Mouse (Mus musculus) kidney, embryonic 16.5 days (tissue): ENCODE results near the gene Med27. TPM values are rescaled to one million over a fixed set of nuclear protein-coding genes. Genes with fewer than 3 reads are reported as not detected.
"Not testable (repeated sequence)": the region's sequence is repeated elsewhere in the genome, so short reads cannot be mapped to it uniquely, and the experiment has no call there.

Experiments used
- ATAC-seq: fragments of 200-750 bp; cut with Nextera tagmentation; 2 replicates; pipeline ENCODE4 v1.8.0; 2017; ENCODE audit warnings: moderate TSS enrichment; ENCODE audit not compliant: low FRiP score, low TSS enrichment
- H3K27ac ChIP-seq: fragments of 300-500 bp; sonication (generic); 2 replicates; pipeline ENCODE4 v1.5.1; 2014; ENCODE audit warnings: low read length
- H3K27me3 ChIP-seq: fragments of 300-500 bp; sonication (generic); 2 replicates; pipeline ENCODE4 v1.6.1; 2014; ENCODE audit warnings: low read length, control low read depth, mixed read lengths; ENCODE audit not compliant: insufficient read depth
- H3K36me3 ChIP-seq: fragments of 300-500 bp; sonication (generic); 2 replicates; pipeline ENCODE4 v1.6.1; 2014; ENCODE audit warnings: low read length, control low read depth, mixed read lengths; ENCODE audit not compliant: insufficient read depth
- H3K4me1 ChIP-seq: fragments of 300-500 bp; sonication (generic); 2 replicates; pipeline ENCODE4 v1.6.1; 2014; ENCODE audit warnings: low read length, control low read depth, mixed read lengths; ENCODE audit not compliant: insufficient read depth
- H3K4me2 ChIP-seq: fragments of 300-500 bp; sonication (generic); replicated peaks from 2 replicates; pipeline ENCODE4 v1.6.1; 2014; ENCODE audit warnings: low read depth, low read length
- H3K4me3 ChIP-seq: fragments of 300-500 bp; sonication (generic); 2 replicates; pipeline ENCODE4 v1.5.1; 2014; ENCODE audit warnings: mild to moderate bottlenecking, low read length
- H3K9ac ChIP-seq: fragments of 300-500 bp; sonication (generic); replicated peaks from 2 replicates; pipeline ENCODE4 v1.6.1; 2014; ENCODE audit warnings: low read length
- H3K9me3 ChIP-seq: fragments of 300-500 bp; sonication (generic); 2 replicates; pipeline ENCODE4 v1.6.1; 2016; ENCODE audit warnings: low read length, control low read depth
- WGBS: fragments of 180-500 bp; shearing (Covaris S2); extraction: QIAGEN DNeasy Blood & Tissue Kit; methylation state at CpG from one replicate; pipeline ENCODE4 v1.1.7; 2014; 5-methylcytosine and 5-hydroxymethylcytosine counted together
- polyA plus RNA-seq: library from polyadenylated mRNA; unstranded; fragments of >200 nt; fragmentation: Nextera tagmentation; extraction: Ambion mirVana; gene quantifications from 2 replicates; pipeline ENCODE4 v1.2.1, GENCODE M21; 2015

Med27 gene
- polyA plus RNA-seq, 1 experiment from 2014 or later = 53.0 TPM

DNA sequence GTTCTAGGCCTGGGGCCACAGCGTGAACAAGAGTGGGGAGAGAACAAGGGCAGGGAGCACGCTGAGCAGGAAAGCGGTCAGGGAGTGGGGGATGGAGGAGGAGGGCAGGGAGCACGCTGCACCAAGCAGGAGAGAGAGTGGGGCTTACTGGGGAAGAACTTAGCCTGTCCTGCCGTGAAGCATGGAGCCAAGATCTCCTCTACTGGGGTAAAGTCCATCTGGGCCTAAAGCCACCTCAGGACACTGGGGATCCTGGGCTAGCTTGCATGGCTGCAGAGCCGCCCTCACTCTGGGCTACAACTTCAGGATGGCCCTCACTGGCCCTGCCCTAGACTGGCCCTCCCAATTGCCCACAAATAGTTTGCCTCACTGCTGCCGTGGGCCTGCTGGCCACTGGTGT, 174.9 kb downstream of the Med27 start:
- 81% methylated on average over 7 of the region's 7 CpGs for WGBS
- Histone ChIP-seq H3K27ac (no peak overlapping the region), H3K9me3 (no peaks in the 10 kb centered on the region), H3K36me3 (no peaks in the 10 kb centered on the region), H3K4me3 (no peak overlapping the region), H3K9ac (no peak overlapping the region), H3K27me3 (no peaks in the 10 kb centered on the region), H3K4me2 (no peak overlapping the region), H3K4me1 (peaks cover 30% of the 10 kb centered on the region)
- ATAC-seq = no peak

DNA sequence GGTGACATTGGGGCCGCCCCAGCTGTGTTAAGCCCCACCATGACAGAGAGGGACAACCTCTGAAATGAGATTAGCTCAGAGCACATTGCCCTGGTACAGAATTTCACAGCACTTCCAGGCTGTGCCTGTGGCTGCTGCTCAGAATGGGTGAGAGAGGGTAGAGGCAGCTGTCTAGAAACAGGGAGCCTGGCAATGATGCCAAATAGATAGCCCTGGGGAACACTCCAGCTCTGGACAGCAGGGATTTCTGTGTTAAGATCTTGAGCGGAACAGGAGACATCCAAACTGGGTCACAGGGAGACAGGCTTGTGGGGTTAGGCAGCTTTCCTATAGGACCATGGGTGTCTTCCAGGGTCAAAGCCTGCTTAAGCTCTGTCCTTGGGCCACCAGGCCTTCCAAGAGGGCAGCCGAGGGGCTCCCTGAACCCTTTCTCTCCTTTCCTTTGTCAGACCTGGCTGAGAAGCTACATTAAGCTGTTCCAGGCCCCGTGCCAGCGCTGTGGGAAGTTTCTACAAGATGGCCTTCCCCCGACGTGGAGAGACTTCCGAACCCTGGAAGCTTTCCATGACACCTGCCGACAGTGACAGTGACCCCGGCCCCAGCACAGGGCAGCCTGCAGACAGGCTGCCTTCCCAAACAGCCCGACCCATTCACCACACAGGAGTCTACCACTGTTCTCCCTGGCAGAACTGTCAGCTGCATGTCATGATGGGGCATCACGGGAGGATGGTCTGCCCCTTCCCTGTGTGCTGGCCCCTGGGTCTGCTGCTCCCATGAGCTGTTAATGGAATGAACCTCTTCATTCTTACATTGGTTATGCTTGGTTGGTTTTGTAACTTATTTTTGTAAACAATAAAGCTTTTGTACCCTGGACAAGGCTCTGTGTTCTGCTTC, 177.5 kb downstream of the Med27 start:
- peak; percentile 58 for ATAC-seq
- Histone ChIP-seq H3K4me2 (no peak overlapping the region), H3K4me1 (peaks cover 32% of the 10 kb centered on the region), H3K27ac (peak overlapping the region; percentile 84), H3K27me3 (no peaks in the 10 kb centered on the region), H3K9ac (no peak overlapping the region), H3K36me3 (no peaks in the 10 kb centered on the region), H3K9me3 (no peaks in the 10 kb centered on the region), H3K4me3 (no peak overlapping the region)
- WGBS = 59% methylated on average over 12 of the region's 12 CpGs

DNA sequence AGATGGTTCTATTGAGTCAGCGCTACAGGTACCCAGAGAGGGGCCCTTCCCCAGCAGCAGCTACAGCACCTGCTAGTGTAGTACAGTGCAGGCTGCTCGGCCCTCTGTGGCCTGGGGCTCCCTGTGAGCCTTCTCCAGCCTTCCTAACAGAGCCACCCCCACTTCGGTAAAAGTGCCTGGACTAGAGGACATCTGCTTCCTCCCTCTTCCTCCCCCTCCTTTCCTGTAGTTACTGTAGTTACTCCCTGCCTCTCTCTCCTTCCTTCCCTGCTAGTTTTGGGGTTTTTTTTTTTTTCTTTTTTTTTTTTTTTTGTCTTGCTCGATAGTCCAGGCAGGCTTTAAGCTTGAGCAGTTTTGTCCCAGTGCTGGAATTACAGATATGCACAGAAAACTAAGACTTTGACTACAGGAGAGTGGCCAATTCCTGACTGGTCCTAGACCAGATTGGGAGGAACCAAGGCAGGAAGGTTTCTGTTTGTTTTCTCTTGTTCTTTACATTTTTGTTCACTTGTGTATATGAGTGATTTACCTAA, 178.7 kb downstream of the Med27 start:
- WGBS = 27% methylated on average over 4 of the region's 4 CpGs
- peak overlapping the region; percentile 84 for H3K27ac ChIP-seq

DNA sequence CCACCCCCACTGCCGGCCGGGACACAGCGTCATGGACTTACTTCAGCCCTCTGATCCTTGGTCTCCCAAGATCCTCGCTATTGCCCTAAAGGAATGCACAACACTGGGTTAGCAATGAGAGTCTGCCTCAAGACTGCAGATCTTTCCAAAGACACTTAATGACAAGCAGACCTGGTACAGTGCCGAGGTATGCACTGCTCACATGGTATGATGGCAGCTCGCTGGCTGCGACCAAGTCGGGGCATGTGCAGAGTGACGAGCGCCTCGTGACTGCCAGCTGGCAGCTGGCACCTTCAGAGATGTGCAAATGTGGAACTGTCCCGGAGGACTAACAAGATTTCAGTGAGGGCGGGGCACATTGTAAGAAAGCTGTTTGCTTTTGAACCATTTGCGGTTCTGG, 179.6 kb downstream of the Med27 start:
- ATAC-seq = peak; percentile 17; the same call in 1 of the 2 replicates
- WGBS = 65% methylated on average over 14 of the region's 14 CpGs

More for the DNA sequence above, 178.7 kb downstream of the Med27 start:
- no peaks in the 10 kb centered on the region for H3K9me3 ChIP-seq
- no peaks in the 10 kb centered on the region for H3K27me3 ChIP-seq
- ATAC-seq = peak; percentile 46; the same call in 1 of the 2 replicates
- H3K4me3 ChIP-seq = no peak overlapping the region
- peaks cover 32% of the 10 kb centered on the region for H3K4me1 ChIP-seq
- H3K4me2 ChIP-seq = 0 out of 2 replicates have a peak overlapping the region, but pooled peaks have one; percentile 8
- H3K36me3 ChIP-seq = no peaks in the 10 kb centered on the region
- no peak overlapping the region for H3K9ac ChIP-seq

DNA sequence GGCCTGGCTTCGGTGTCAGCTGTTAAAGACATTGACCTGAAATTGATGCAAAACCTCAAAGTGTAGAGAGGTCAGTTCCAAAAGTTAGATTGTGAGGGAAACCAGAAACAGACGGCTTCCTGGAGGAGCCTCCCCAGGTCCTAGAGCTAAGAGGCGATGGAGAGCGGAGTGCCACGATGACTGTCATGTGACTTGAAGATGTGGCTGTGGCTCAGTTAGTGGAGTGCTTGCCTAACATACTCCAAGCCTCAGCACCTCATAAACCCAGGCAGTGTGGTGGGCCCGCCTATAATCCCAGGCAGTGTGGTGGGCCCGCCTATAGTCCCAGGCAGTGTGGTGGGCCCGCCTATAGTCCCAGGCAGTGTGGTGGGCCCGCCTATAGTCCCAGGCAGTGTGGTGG, 180.9 kb downstream of the Med27 start:
- not testable (repeated sequence) for H3K9me3 ChIP-seq, H3K4me2 ChIP-seq, H3K27ac ChIP-seq, ATAC-seq, H3K27me3 ChIP-seq, H3K4me3 ChIP-seq, H3K36me3 ChIP-seq, H3K9ac ChIP-seq
- 83% methylated on average over 7 of the region's 9 CpGs for WGBS
- H3K4me1 ChIP-seq = peaks cover 32% of the 10 kb centered on the region

More for the DNA sequence above, 179.6 kb downstream of the Med27 start:
- peak overlapping the region; percentile 84 for H3K27ac ChIP-seq
- no peaks in the 10 kb centered on the region for H3K36me3 ChIP-seq
- H3K9me3 ChIP-seq = no peaks in the 10 kb centered on the region
- no peak overlapping the region for H3K4me2 ChIP-seq
- H3K27me3 ChIP-seq = no peaks in the 10 kb centered on the region
- no peak overlapping the region for H3K4me3 ChIP-seq
- 0 out of 2 replicates have a peak overlapping the region, but pooled peaks have one; percentile 22 for H3K9ac ChIP-seq
- H3K4me1 ChIP-seq = peaks cover 32% of the 10 kb centered on the region

DNA sequence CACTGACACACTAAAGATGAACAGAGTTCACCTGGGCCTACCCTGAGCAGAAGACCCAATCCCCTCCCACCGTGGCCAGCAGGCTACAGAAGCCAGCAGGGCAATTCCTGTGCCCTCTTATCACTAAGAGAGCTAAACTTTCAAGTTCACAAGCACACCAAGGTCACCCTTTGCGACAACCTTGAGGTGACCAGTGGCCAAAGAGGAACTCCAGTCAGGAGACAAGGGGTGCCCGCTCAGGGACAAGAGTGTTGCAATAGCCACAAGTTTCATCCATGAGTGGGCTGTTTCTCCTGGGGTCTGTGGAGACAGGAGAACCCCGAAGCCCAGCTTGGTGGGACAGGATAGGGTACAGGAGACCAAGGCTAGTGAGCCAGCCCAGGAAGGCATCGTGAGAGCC, 182.2 kb downstream of the Med27 start:
- H3K4me3 ChIP-seq = no peak overlapping the region
- no peak overlapping the region for H3K4me2 ChIP-seq
- no peaks in the 10 kb centered on the region for H3K27me3 ChIP-seq
- H3K9me3 ChIP-seq = no peaks in the 10 kb centered on the region
- no peaks in the 10 kb centered on the region for H3K36me3 ChIP-seq
- no peak for ATAC-seq
- no peak overlapping the region for H3K27ac ChIP-seq
- H3K4me1 ChIP-seq = peaks cover 28% of the 10 kb centered on the region
- H3K9ac ChIP-seq = no peak overlapping the region
- WGBS = 94% methylated on average over 5 of the region's 5 CpGs

DNA sequence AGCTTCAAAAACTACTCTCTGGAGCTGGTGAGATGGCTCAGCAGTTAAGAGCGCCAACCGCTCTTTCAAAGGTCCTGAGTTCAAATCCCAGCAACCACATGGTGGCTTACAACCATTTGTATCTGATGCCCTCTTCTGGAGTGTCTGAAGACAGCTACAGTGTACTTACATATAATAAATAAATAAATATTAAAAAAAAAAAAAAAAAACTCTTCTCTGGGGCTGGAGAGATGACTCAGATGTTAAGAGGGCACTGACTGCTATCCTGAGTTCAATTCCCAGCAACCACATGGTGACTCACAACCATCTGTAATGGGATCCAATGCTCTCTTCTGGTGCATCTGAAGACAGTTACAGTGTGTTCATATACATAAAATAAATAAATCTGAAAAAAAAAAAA, 183.2 kb downstream of the Med27 start:
- ATAC-seq, H3K27me3 ChIP-seq: not testable (repeated sequence)
- 97% methylated on average over 2 of the region's 2 CpGs for whole genome bisulfite sequencing

DNA sequence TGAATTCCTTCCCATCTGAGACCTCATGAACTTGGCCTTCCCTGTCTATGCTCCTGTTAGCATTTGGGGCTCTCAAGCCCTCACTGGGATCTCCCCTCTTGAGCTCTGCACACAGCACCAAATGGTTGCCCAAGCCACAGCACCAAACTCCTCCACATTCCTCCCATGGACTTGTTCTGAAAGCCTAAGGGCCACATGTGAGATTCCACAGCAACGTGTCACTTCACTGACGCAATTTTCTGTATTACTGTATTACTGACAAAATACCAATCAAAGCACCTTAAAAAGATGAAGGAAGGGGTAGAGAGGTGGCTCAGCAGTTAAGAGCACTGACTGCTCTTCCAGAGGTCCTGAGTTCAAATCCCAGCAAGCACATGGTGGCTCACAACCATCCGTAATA, 185.6 kb downstream of the Med27 start:
- no peak overlapping the region for H3K9ac ChIP-seq
- H3K4me3 ChIP-seq = no peak overlapping the region
- no peaks in the 10 kb centered on the region for H3K4me1 ChIP-seq
- H3K4me2 ChIP-seq = no peak overlapping the region
- H3K36me3 ChIP-seq = no peaks in the 10 kb centered on the region
- H3K27me3 ChIP-seq = no peaks in the 10 kb centered on the region
- no peaks in the 10 kb centered on the region for H3K9me3 ChIP-seq
- WGBS = 95% methylated on average over 3 of the region's 3 CpGs
- no peak overlapping the region for H3K27ac ChIP-seq
- no peak for ATAC-seq

More for the DNA sequence above, 183.2 kb downstream of the Med27 start:
- H3K36me3 ChIP-seq, H3K27ac ChIP-seq, H3K4me2 ChIP-seq, H3K9ac ChIP-seq, H3K4me3 ChIP-seq, H3K9me3 ChIP-seq: not testable (repeated sequence)
- H3K4me1 ChIP-seq = peaks cover 18% of the 10 kb centered on the region

DNA sequence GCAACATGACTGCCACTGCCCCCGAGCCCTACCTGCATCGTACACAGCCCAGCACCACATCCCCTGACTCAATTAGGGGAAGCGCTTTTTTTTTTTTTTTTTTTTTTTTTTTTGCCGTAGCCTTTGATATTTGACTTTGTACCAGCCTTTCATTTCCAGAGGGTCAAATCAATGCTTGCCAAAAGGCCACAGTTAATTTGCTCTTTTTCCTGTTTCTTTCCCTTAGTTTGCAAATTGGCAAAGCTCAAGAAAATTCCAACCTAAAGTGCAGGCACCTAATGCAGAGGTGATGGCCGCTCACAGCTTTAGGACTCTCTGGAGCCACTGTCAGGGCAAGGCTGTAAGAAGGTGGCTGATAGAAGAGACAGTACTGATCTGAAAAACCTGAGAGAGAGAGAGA, 186.3 kb downstream of the Med27 start:
- H3K27me3 ChIP-seq = no peaks in the 10 kb centered on the region
- no peaks in the 10 kb centered on the region for H3K9me3 ChIP-seq
- ATAC-seq = no peak
- H3K4me2 ChIP-seq = no peak overlapping the region
- no peak overlapping the region for H3K27ac ChIP-seq
- no peak overlapping the region for H3K4me3 ChIP-seq
- no peaks in the 10 kb centered on the region for H3K36me3 ChIP-seq
- no peak overlapping the region for H3K9ac ChIP-seq
- 81% methylated on average over 5 of the region's 5 CpGs for WGBS
- no peaks in the 10 kb centered on the region for H3K4me1 ChIP-seq
